31 mouse cellular contexts compared by ENCODE assay signal in genomic region chr2:157220108-157220507, GRCm38 (mm10). TPM values are rescaled to one million over a fixed set of nuclear protein-coding genes. Genes with fewer than 3 reads are reported as not detected.
DNase-seq lines count a peak whose midpoint lies in the region; ATAC-seq lines count a peak whose summit lies in the region.
"Had no signal": no experiment of that assay in that cellular context is flagged by ENCODE, and none has a peak within 500 bp of the region (broad histone marks: within the 10 kb centered on the region; RNA-seq: fewer than 3 reads in every experiment).

No protein-coding gene starts in this region.

- H3K4me3 ChIP-seq in heart, embryonic 10.5 days: no peak overlapping the region
- H3K4me3 ChIP-seq: embryonic facial prominence, embryonic 10.5 days; embryonic facial prominence, embryonic 13.5 days; erythroblast, embryonic 14.5 days; forebrain, embryonic 12.5 days; forebrain, embryonic 15.5 days; gastrocnemius, adult 2 months; hindbrain, embryonic 10.5 days; hindbrain, embryonic 13.5 days had no signal

- no peaks in the 10 kb centered on the region for H3K4me1 ChIP-seq in heart, embryonic 10.5 days
- H3K4me1 ChIP-seq: embryonic facial prominence, embryonic 10.5 days; embryonic facial prominence, embryonic 13.5 days; forebrain, embryonic 12.5 days; forebrain, embryonic 15.5 days; hindbrain, embryonic 10.5 days; hindbrain, embryonic 13.5 days had no signal

- no peaks in the 10 kb centered on the region for H3K9me3 ChIP-seq in heart, embryonic 10.5 days
- H3K9me3 ChIP-seq: embryonic facial prominence, embryonic 10.5 days; embryonic facial prominence, embryonic 13.5 days; forebrain, embryonic 12.5 days; forebrain, embryonic 15.5 days; G1E; hindbrain, embryonic 10.5 days; hindbrain, embryonic 13.5 days had no signal

- no peaks in the 10 kb centered on the region for H3K27me3 ChIP-seq in heart, embryonic 10.5 days (ENCODE audit: insufficient read depth, poor library complexity, severe bottlenecking)
- H3K27me3 ChIP-seq: CH12.LX; embryonic facial prominence, embryonic 13.5 days; forebrain, embryonic 12.5 days; forebrain, embryonic 15.5 days; hindbrain, embryonic 13.5 days had no signal

- no peaks in the 10 kb centered on the region for H3K36me3 ChIP-seq in heart, embryonic 10.5 days
- H3K36me3 ChIP-seq: embryonic facial prominence, embryonic 10.5 days; embryonic facial prominence, embryonic 13.5 days; forebrain, embryonic 12.5 days; forebrain, embryonic 15.5 days; G1E; hindbrain, embryonic 10.5 days; hindbrain, embryonic 13.5 days had no signal

- peak; percentile 57 for DNase-seq in heart, embryonic 10.5 days (ENCODE audit: low spot score)
- no peak for DNase-seq in heart, adult 9 months (ENCODE audit: low spot score in 2 of 2)
- DNase-seq in naive thymus-derived CD4-positive, alpha-beta T cell, adult 2 months (ENCODE audit: low read depth): peak; percentile 29
- no peak for DNase-seq in ovary, postnatal 10 days (ENCODE audit: low spot score)
- no peak for DNase-seq in retina, postnatal 1 day
- DNase-seq: adrenal gland, adult 2 months; adrenal gland, postnatal 14 days; B cell, adult 2 months; cerebellum, adult 11-12 months; cerebellum, adult 8-10 months; cerebellum, postnatal 10 days; cerebellum, postnatal 36 days; embryo, embryonic 11 days; gastrocnemius, adult 2 months; gastrocnemius, postnatal 14 days; heart, adult 18-20 months; heart, postnatal 36 days; kidney, adult 8-10 months had no signal

- no peak overlapping the region for H3K27ac ChIP-seq in heart, embryonic 10.5 days
- H3K27ac ChIP-seq: embryonic facial prominence, embryonic 10.5 days; embryonic facial prominence, embryonic 13.5 days; forebrain, embryonic 12.5 days; forebrain, embryonic 15.5 days; gastrocnemius, adult 2 months; hindbrain, embryonic 10.5 days; hindbrain, embryonic 13.5 days had no signal

- WGBS in heart, embryonic 10.5 days: 72% methylated on average over 6 of the region's 6 CpGs

- peak; percentile 52 for ATAC-seq in activated CD4-positive, CD25-positive, alpha-beta regulatory T cell, adult 4 months
- ATAC-seq: forebrain, embryonic 15.5 days; hindbrain, embryonic 16.5 days; intestine, postnatal 0 days; Patski had no signal

RNA-seq across cellular contexts. Expression of gene Rbl1, which starts 15.8 kb away (rescaled TPM):
- 15.9 and 18.5 TPM in 2 replicates for polyA plus RNA-seq in heart, embryonic 10.5 days (2016; fragmentation: Nextera tagmentation; extraction: Ambion mirVana)
- 10 to 100 TPM; 22.1 to 22.4 TPM for polyA plus RNA-seq in activated CD4-positive, CD25-positive, alpha-beta regulatory T cell, adult 4 months (2017; shearing (Covaris generic))

RNA-seq across cellular contexts. Expression of gene Rpn2, which starts 58.7 kb away (rescaled TPM):
- polyA plus RNA-seq in heart, embryonic 10.5 days (2016; fragmentation: Nextera tagmentation; extraction: Ambion mirVana): 254 and 281 TPM in 2 replicates
- 100 to 1,000 TPM; 181 to 225 TPM for polyA plus RNA-seq in activated CD4-positive, CD25-positive, alpha-beta regulatory T cell, adult 4 months (2017; shearing (Covaris generic))

RNA-seq across cellular contexts. Expression of gene Mroh8, which starts 59.2 kb away (rescaled TPM):
- 0.51 and 0.62 TPM in 2 replicates for polyA plus RNA-seq in heart, embryonic 10.5 days (2016; fragmentation: Nextera tagmentation; extraction: Ambion mirVana)
- polyA plus RNA-seq in activated CD4-positive, CD25-positive, alpha-beta regulatory T cell, adult 4 months (2017; shearing (Covaris generic)): not detected
- polyA plus RNA-seq: erythroblast, embryonic 14.5 days had no signal

Comparison
In these comparisons a context has a peak if more than half of its experiments do, and no peak if none do; other contexts are left out.
1. DNase-seq: peak in heart, embryonic 10.5 days (single experiment) and naive thymus-derived CD4-positive, alpha-beta T cell, adult 2 months (single experiment); none in heart, adult 9 months (0 of 2), ovary, postnatal 10 days (single experiment) and retina, postnatal 1 day (single experiment).